Mouse (Mus musculus) hindbrain, embryonic 13.5 days (tissue): ENCODE results near the gene Cblb. TPM values are rescaled to one million over a fixed set of nuclear protein-coding genes. Genes with fewer than 3 reads are reported as not detected.
A peak's percentile ranks its signal among the peaks of the same experiment; 100 is the strongest.

Experiments used
- ATAC-seq: fragments of 200-750 bp; cut with Nextera tagmentation; 2 replicates; pipeline ENCODE4 v1.8.0; 2017; ENCODE audit warnings: moderate TSS enrichment; ENCODE audit not compliant: low FRiP score
- H3K27ac ChIP-seq: fragments of 300-500 bp; sonication (generic); 2 replicates; pipeline ENCODE4 v1.5.1; 2015; ENCODE audit warnings: inconsistent platforms, mild to moderate bottlenecking, moderate library complexity
- H3K27me3 ChIP-seq: fragments of 300-500 bp; sonication (generic); 2 replicates; pipeline ENCODE4 v1.6.1; 2015; ENCODE audit warnings: mild to moderate bottlenecking, inconsistent platforms
- H3K36me3 ChIP-seq: fragments of 300-500 bp; sonication (generic); 2 replicates; pipeline ENCODE4 v1.6.1; 2015; ENCODE audit warnings: mild to moderate bottlenecking, inconsistent platforms
- H3K4me1 ChIP-seq: fragments of 300-500 bp; sonication (generic); replicated peaks from 2 replicates; pipeline ENCODE4 v1.6.1; 2015; ENCODE audit warnings: inconsistent platforms
- H3K4me2 ChIP-seq: fragments of 300-500 bp; sonication (generic); 2 replicates; pipeline ENCODE4 v1.6.1; 2015; ENCODE audit warnings: inconsistent platforms, mild to moderate bottlenecking, moderate library complexity
- H3K4me3 ChIP-seq: fragments of 300-500 bp; sonication (generic); 2 replicates; pipeline ENCODE4 v1.5.1; 2015; ENCODE audit warnings: mild to moderate bottlenecking, inconsistent platforms
- H3K9ac ChIP-seq: fragments of 300-500 bp; sonication (generic); 2 replicates; pipeline ENCODE4 v1.6.1; 2015; ENCODE audit warnings: mild to moderate bottlenecking, inconsistent platforms
- H3K9me3 ChIP-seq: fragments of 300-500 bp; sonication (generic); 2 replicates; pipeline ENCODE4 v1.6.1; 2016; ENCODE audit warnings: inconsistent platforms
- WGBS: fragments of 180-500 bp; shearing (Covaris S2); methylation state at CpG from one replicate; pipeline ENCODE4 v1.1.7; 2015; 5-methylcytosine and 5-hydroxymethylcytosine counted together
- polyA plus RNA-seq: library from polyadenylated mRNA; unstranded; fragments of >200 nt; fragmentation: Nextera tagmentation; extraction: Ambion mirVana; gene quantifications from 2 replicates; pipeline ENCODE4 v1.2.1, GENCODE M21; 2015

The Cblb gene
- polyA plus RNA-seq, 1 experiment from 2014 or later = 21.5 TPM

GRCm38 (mm10) chr16:52114473-52114872 is 83.4 kb downstream of the Cblb start:
- peak overlapping the region; percentile 56; the same call in 1 of the 2 replicates for H3K27ac ChIP-seq
- H3K27me3 ChIP-seq = no peaks in the 10 kb centered on the region
- peaks cover 6% of the 10 kb centered on the region for H3K36me3 ChIP-seq
- ATAC-seq = peak; percentile 58; the same call in 1 of the 2 replicates
- 43% methylated on average over 4 of the region's 4 CpGs for WGBS
- no peak overlapping the region for H3K9ac ChIP-seq
- H3K4me2 ChIP-seq = no peak overlapping the region
- no peak overlapping the region for H3K4me3 ChIP-seq
- peaks cover 25% of the 10 kb centered on the region for H3K4me1 ChIP-seq
- no peaks in the 10 kb centered on the region for H3K9me3 ChIP-seq

GRCm38 (mm10) chr16:52119003-52119402 is 88.0 kb downstream of the Cblb start:
- H3K27ac ChIP-seq = peak overlapping the region; percentile 12; the same call in 1 of the 2 replicates
- H3K4me2 ChIP-seq = no peak overlapping the region
- H3K9ac ChIP-seq = no peak overlapping the region
- peaks cover 34% of the 10 kb centered on the region for H3K4me1 ChIP-seq
- H3K27me3 ChIP-seq = no peaks in the 10 kb centered on the region
- H3K9me3 ChIP-seq = no peaks in the 10 kb centered on the region
- WGBS = 70% methylated on average over 4 of the region's 4 CpGs
- no peak for ATAC-seq
- H3K4me3 ChIP-seq = no peak overlapping the region
- H3K36me3 ChIP-seq = no peaks in the 10 kb centered on the region

DNA sequence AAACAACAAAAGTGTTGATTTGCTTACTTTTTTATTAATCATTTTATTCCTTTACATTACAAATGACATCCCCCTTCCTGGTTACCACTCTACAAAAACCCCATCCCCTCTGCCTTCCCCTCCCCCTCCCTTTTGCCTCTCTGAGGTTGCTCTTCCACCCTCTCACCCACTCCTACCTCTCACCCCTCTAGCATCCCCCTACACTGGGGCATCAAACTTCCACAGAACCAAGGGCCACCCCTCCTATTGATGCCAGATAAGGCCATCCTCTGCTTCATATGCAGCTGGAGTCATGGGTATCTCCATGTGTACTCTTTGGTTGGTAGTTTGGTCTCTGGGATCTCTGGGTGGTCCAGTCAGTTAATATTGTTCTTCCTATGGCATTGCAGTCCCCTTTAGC is 93.9 kb downstream of the Cblb start:
- Histone ChIP-seq H3K9ac (no peak overlapping the region), H3K36me3 (no peaks in the 10 kb centered on the region), H3K9me3 (no peaks in the 10 kb centered on the region), H3K4me2 (no peak overlapping the region), H3K4me3 (no peak overlapping the region), H3K27ac (no peak overlapping the region), H3K4me1 (peaks cover 18% of the 10 kb centered on the region), H3K27me3 (no peaks in the 10 kb centered on the region)
- no peak for ATAC-seq

GRCm38 (mm10) chr16:52125896-52126295 is 94.9 kb downstream of the Cblb start:
- H3K27me3 ChIP-seq = no peaks in the 10 kb centered on the region
- 83% methylated on average over 4 of the region's 4 CpGs for WGBS
- no peak overlapping the region for H3K4me3 ChIP-seq
- peaks cover 11% of the 10 kb centered on the region for H3K4me1 ChIP-seq
- H3K4me2 ChIP-seq = no peak overlapping the region
- no peaks in the 10 kb centered on the region for H3K9me3 ChIP-seq
- no peaks in the 10 kb centered on the region for H3K36me3 ChIP-seq
- no peak overlapping the region for H3K27ac ChIP-seq
- no peak overlapping the region for H3K9ac ChIP-seq
- no peak for ATAC-seq

DNA sequence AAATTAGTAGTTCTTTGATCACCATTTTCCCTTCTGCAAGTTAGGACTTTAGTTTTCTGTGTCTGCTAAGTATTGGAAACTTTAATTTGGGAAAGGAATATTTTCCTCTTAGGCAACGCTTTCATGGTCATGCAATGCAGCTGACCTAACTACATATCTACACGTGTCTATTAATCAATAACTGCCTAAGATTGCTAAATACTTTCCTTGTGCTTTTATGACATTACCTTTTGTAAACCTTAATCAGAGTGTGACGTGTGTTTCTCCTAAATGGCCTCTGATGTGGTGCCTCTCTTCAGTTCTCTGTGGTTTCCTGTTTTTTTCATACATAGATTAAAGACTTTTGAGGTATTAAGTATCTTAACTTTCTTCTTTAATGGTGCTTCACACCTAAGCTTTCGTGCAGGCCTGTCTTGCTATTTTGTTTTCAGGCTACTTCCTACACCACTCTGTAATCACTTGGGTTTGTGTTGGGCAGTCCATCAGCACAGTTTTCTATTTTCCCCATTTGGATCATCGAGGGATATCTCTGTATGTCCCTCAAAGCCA is 98.4 kb downstream of the Cblb start:
- no peaks in the 10 kb centered on the region for H3K9me3 ChIP-seq
- peaks cover 16% of the 10 kb centered on the region for H3K4me1 ChIP-seq
- no peaks in the 10 kb centered on the region for H3K36me3 ChIP-seq
- no peak overlapping the region for H3K4me3 ChIP-seq
- WGBS = 90% methylated on average over 5 of the region's 5 CpGs
- H3K4me2 ChIP-seq = no peak overlapping the region
- H3K9ac ChIP-seq = no peak overlapping the region
- no peak for ATAC-seq
- no peaks in the 10 kb centered on the region for H3K27me3 ChIP-seq
- no peak overlapping the region for H3K27ac ChIP-seq

DNA sequence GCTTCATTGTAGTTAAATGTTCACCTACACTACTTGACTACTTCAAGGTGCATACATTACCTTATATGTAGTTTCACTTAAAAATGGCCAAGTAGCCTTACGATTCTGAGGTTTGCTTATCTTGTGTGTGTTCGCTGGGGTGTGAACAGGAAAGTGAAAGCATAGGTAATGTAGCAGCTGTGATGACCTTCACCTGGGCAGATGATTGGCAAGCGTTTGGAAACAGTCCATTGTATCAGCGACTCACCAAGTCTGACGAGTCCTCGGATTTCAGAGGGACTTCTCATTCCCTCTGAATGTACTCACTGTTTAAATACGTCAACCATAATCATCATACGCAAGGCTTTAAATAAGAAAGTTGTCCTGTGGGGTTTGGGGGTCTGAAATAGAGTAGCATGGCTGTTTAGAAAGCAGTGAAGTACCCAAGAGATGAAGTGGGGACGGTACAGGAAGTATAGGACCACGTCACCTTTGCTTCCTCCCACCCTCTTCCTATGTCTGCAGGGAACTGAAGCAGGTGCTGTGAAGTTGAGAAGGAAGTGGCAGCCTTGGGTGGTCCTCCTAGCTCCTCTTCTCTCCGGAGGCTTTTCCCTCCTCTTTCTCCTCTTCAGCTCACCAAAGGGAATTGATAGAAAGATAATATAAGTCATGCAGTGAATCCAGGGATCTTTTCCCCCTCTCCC is 101.9 kb downstream of the Cblb start:
- H3K36me3 ChIP-seq = no peaks in the 10 kb centered on the region
- WGBS = 87% methylated on average over 11 of the region's 11 CpGs
- ATAC-seq = no peak
- H3K4me3 ChIP-seq = no peak overlapping the region
- peaks cover 21% of the 10 kb centered on the region for H3K4me1 ChIP-seq
- no peaks in the 10 kb centered on the region for H3K9me3 ChIP-seq
- H3K4me2 ChIP-seq = no peak overlapping the region
- H3K27me3 ChIP-seq = no peaks in the 10 kb centered on the region
- no peak overlapping the region for H3K9ac ChIP-seq
- no peak overlapping the region for H3K27ac ChIP-seq

DNA sequence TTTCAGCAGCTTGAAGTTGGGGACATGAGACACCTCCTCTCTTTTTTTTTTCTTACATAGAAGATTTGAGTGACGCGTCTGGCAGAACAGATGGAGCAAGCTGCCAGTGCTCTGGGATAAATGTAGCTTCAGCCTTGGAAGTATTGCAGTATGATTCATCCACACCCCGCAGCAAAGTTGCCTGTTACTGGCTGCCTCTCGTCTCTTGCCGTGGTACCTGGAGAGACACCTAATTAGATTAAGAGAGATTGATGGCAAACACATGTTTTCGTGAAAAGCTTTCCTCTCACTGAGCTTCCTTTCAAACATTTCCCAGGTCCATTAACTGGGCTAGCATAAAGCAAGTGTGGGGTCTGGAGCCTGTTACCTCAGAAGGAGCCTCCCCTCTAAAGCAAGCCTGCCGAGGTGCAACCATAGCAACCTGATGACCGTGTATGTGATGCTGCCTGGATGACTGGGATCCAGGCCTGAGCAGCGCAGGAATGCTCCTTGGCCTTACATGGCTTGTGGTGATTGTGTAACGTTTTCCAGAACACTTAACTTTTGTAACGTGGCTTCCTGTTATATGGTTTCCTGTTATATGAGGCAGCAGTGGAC is 103.7 kb downstream of the Cblb start:
- no peak overlapping the region for H3K9ac ChIP-seq
- ATAC-seq = 0 out of 2 replicates have a peak, but pooled peaks have one; percentile 68
- H3K27me3 ChIP-seq = no peaks in the 10 kb centered on the region
- H3K4me2 ChIP-seq = no peak overlapping the region
- no peaks in the 10 kb centered on the region for H3K9me3 ChIP-seq
- no peak overlapping the region for H3K4me3 ChIP-seq
- no peaks in the 10 kb centered on the region for H3K36me3 ChIP-seq
- peaks cover 21% of the 10 kb centered on the region for H3K4me1 ChIP-seq
- WGBS = 56% methylated on average over 11 of the region's 11 CpGs
- 0 out of 2 replicates have a peak overlapping the region, but pooled peaks have one; percentile 2 for H3K27ac ChIP-seq

GRCm38 (mm10) chr16:52135689-52136390 is 104.8 kb downstream of the Cblb start:
- Histone ChIP-seq H3K9ac (no peak overlapping the region), H3K4me1 (peaks cover 21% of the 10 kb centered on the region), H3K9me3 (no peaks in the 10 kb centered on the region), H3K27me3 (no peaks in the 10 kb centered on the region), H3K27ac (no peak overlapping the region), H3K36me3 (no peaks in the 10 kb centered on the region), H3K4me2 (no peak overlapping the region), H3K4me3 (no peak overlapping the region)
- ATAC-seq = no peak
- WGBS = 73% methylated on average over 9 of the region's 9 CpGs

DNA sequence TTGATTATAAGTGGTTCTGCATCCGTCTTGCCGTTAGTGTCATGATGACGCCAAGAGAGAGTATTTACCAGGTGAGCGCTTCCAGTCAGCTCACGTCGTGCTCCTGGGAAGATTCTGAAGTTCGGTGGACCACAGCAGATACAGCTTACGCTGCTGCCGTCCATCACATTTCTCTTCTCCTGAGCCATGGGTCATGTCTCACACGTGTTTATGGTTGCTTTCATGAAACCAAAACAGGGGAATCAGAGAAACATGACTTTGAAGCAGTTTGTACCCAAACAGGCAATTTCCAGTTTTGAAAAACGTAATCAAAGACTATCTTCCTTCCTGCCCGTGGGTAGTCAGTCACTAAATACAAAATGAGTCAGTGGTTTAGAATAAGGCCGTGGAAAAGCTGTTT is 112.1 kb downstream of the Cblb start:
- H3K4me1 ChIP-seq = peaks cover 11% of the 10 kb centered on the region

GRCm38 (mm10) chr16:52143818-52144217 is 112.8 kb downstream of the Cblb start:
- 95% methylated on average over 3 of the region's 3 CpGs for WGBS
- Histone ChIP-seq H3K36me3 (peaks cover 34% of the 10 kb centered on the region), H3K27me3 (no peaks in the 10 kb centered on the region), H3K4me3 (no peak overlapping the region), H3K4me2 (no peak overlapping the region), H3K27ac (no peak overlapping the region), H3K9me3 (no peaks in the 10 kb centered on the region), H3K4me1 (peaks cover 11% of the 10 kb centered on the region), H3K9ac (no peak overlapping the region)
- no peak for ATAC-seq

More for the DNA sequence above, 112.1 kb downstream of the Cblb start:
- no peak overlapping the region for H3K4me3 ChIP-seq
- H3K4me2 ChIP-seq = no peak overlapping the region
- H3K27ac ChIP-seq = no peak overlapping the region
- no peaks in the 10 kb centered on the region for H3K9me3 ChIP-seq
- no peak overlapping the region for H3K9ac ChIP-seq
- peaks cover 29% of the 10 kb centered on the region for H3K36me3 ChIP-seq
- ATAC-seq = no peak
- H3K27me3 ChIP-seq = no peaks in the 10 kb centered on the region
- WGBS = 91% methylated on average over 13 of the region's 13 CpGs

DNA sequence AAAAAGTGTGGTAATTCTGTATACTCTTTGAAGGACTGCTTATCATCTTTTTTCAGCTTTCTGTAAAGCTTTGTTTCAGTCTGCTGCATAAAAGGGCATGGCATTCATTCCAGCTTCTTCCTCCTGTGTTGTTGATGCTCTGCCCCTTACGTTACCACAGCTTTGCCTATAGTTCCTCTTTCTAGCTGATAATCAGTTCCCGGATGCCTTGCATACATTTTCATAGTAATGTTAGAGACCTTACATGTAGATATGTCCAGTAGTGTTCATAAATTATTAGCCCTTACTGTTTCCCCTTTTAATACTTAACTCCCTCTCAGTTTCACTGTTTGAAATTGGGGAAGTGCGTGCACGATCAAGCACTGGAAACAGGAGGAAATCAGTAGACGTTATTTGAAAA is 113.8 kb downstream of the Cblb start:
- Histone ChIP-seq H3K4me2 (no peak overlapping the region), H3K27me3 (no peaks in the 10 kb centered on the region), H3K4me1 (peaks cover 11% of the 10 kb centered on the region), H3K4me3 (no peak overlapping the region), H3K27ac (no peak overlapping the region), H3K9ac (no peak overlapping the region), H3K9me3 (no peaks in the 10 kb centered on the region), H3K36me3 (peaks cover 34% of the 10 kb centered on the region)
- 87% methylated on average over 5 of the region's 5 CpGs for WGBS
- ATAC-seq = no peak

DNA sequence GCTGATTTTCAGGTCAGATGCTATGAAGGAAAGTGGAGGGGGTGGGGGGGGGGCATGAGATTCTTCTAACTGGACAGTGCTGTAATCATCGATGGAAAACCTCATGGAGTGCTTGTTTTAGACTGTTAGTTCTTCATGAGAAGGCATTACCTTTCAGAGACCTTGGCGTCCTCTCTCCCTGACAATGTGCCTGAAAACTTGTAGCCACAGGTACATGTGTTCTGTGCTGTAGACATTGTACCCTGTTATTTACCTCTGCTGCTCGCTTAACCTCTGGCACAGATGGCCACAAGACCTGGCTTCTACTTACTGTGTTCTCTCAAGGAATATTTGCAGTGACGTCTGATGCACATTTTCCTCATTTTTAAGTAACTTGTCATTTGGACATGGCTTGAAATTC is 114.5 kb downstream of the Cblb start:
- Histone ChIP-seq H3K4me2 (no peak overlapping the region), H3K9ac (no peak overlapping the region), H3K27me3 (no peaks in the 10 kb centered on the region), H3K4me1 (peaks cover 11% of the 10 kb centered on the region), H3K36me3 (peaks cover 34% of the 10 kb centered on the region), H3K9me3 (no peaks in the 10 kb centered on the region), H3K27ac (no peak overlapping the region), H3K4me3 (no peak overlapping the region)
- 92% methylated on average over 4 of the region's 4 CpGs for WGBS
- ATAC-seq = no peak
